Mouse (Mus musculus): ENCODE results near the gene Bpifb6. TPM values are rescaled to one million over a fixed set of nuclear protein-coding genes. Genes with fewer than 3 reads are reported as not detected.
A peak's percentile ranks its signal among the peaks of the same experiment; 100 is the strongest.

Gene Bpifb6
- not detected in 2 replicates for polyA plus RNA-seq (2016; fragmentation: Nextera tagmentation; extraction: Ambion mirVana)

DNA sequence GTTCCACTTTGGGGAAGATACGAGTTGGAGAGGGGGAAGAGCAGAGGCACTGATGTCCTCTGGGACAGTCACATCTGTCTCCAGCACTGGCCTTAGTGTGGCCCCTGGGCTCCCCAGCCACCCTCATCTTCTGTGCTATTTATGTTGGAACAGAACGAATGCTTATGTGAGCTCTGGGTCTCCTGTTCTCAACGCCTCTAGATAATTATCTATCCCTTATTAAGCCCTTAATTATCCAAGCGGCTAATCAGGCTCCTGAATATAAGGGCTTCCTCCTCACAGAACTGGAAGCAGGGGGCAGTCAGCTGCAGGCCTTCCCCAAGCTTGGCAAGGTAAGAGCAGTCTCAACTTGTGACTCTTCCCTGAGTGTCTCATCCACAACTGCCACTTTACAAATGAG lies at the start of gene Bpifb6:
Gene Bpifb6 (plus strand): TSS at position 301 of the 400 bp plus-strand sequence.
- Histone ChIP-seq H3K9ac (no peak within 1 kb of the TSS), H3K27ac (no peak within 1 kb of the TSS), H3K9me3 (no peaks in the 10 kb centered on the region), H3K36me3 (no peaks in the 10 kb centered on the region), H3K27me3 (no peaks in the 10 kb centered on the region), H3K4me1 (no peaks in the 10 kb centered on the region), H3K4me2 (replicated peaks) (no peak within 1 kb of the TSS), H3K4me3 (no peak within 1 kb of the TSS)
- WGBS = 75% methylated on average over 4 of the region's 4 CpGs
- ATAC-seq (ENCODE audit: insufficient number of reproducible peaks, insufficient read depth, low FRiP score, low TSS enrichment) = no peak

DNA sequence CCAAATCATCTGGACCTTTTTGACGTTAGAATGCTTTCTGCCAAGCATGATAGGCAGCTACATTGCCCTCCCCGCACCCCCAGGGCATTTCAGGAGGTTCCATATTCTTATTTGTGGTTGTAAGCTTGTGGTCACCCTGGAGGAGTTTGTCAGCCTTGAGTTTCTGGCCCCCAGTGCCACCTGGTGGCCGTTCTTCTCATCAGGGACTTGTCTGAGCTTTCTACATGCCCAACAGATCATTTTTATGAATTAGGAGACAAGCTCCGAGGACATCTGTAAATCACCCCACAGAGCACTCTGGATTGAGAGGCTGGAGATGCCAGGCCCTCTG lies 49.2 kb upstream of the Bpifb6 start:
- no peak for ATAC-seq (ENCODE audit: insufficient number of reproducible peaks, insufficient read depth, low FRiP score, low TSS enrichment)

GRCm38 (mm10) chr2:153853544-153853943 lies 46.6 kb upstream of the Bpifb6 start:
- Histone ChIP-seq H3K4me1 (no peaks in the 10 kb centered on the region), H3K36me3 (no peaks in the 10 kb centered on the region), H3K27me3 (no peaks in the 10 kb centered on the region), H3K27ac (no peak overlapping the region), H3K4me3 (no peak overlapping the region), H3K9me3 (no peaks in the 10 kb centered on the region), H3K9ac (no peak overlapping the region), H3K4me2 (replicated peaks) (no peak overlapping the region)
- peak; percentile 61; the same call in 1 of the 2 replicates for ATAC-seq (ENCODE audit: insufficient number of reproducible peaks, insufficient read depth, low FRiP score, low TSS enrichment)
- 15% methylated on average over 5 of the region's 5 CpGs for WGBS

More for the DNA sequence above, 49.2 kb upstream of the Bpifb6 start:
- Histone ChIP-seq H3K36me3 (no peaks in the 10 kb centered on the region), H3K27me3 (no peaks in the 10 kb centered on the region), H3K4me1 (no peaks in the 10 kb centered on the region), H3K9ac (no peak overlapping the region), H3K4me2 (replicated peaks) (no peak overlapping the region), H3K27ac (no peak overlapping the region), H3K9me3 (no peaks in the 10 kb centered on the region), H3K4me3 (no peak overlapping the region)
- 46% methylated on average over 4 of the region's 4 CpGs for WGBS

DNA sequence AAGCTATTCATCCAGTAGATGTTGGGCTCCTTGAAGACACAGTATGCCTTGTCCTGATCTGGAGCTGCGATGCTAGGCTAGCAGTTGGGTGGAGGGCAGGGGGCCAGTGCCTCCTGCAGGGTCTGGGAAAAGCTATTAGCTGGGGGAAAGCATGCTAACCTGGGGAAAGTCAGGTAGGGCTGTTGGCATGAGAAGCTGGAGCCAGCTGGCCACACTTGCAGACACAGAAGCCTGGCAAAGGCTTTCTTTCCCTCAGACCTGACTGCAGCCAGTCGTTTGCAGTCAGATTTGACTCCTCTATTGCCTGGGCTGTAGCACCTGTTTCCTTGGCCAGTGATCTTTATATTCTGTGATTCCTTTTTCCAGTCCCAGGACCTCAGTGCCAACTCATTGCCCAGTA lies 40.6 kb upstream of the Bpifb6 start:
- H3K9ac ChIP-seq = no peak overlapping the region
- no peak overlapping the region for H3K27ac ChIP-seq
- no peak overlapping the region for H3K4me2 ChIP-seq (replicated peaks)
- 58% methylated on average over 2 of the region's 2 CpGs for WGBS
- no peaks in the 10 kb centered on the region for H3K27me3 ChIP-seq
- no peaks in the 10 kb centered on the region for H3K9me3 ChIP-seq
- no peak overlapping the region for H3K4me3 ChIP-seq
- ATAC-seq (ENCODE audit: insufficient number of reproducible peaks, insufficient read depth, low FRiP score, low TSS enrichment) = no peak
- H3K36me3 ChIP-seq = no peaks in the 10 kb centered on the region
- no peaks in the 10 kb centered on the region for H3K4me1 ChIP-seq

GRCm38 (mm10) chr2:153860315-153860714 lies 39.9 kb upstream of the Bpifb6 start:
- Histone ChIP-seq H3K4me3 (no peak overlapping the region), H3K9ac (no peak overlapping the region), H3K36me3 (no peaks in the 10 kb centered on the region), H3K9me3 (no peaks in the 10 kb centered on the region), H3K27ac (no peak overlapping the region), H3K27me3 (no peaks in the 10 kb centered on the region), H3K4me1 (no peaks in the 10 kb centered on the region), H3K4me2 (replicated peaks) (no peak overlapping the region)
- 85% methylated on average over 11 of the region's 11 CpGs for WGBS
- no peak for ATAC-seq (ENCODE audit: insufficient number of reproducible peaks, insufficient read depth, low FRiP score, low TSS enrichment)

DNA sequence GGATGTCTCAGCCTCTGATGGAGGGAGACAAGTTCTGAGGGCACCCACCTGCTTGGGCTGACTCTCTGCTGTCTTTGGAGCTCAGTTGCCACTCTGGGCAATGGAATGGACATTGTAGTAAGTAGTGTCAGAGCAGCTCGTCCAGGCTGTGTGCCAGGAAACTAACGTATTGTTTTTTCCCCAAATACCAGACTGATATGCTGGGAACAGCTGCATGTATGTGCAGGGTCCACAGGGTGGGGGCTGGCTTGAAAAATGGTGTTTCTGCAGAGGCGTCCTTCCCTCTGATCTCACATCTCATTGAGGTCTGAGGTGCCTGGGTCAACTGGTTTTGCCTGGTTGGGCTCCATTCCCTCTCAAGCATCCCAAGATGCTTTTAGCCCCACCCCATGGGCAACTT lies 39.5 kb upstream of the Bpifb6 start:
- no peaks in the 10 kb centered on the region for H3K36me3 ChIP-seq
- H3K4me1 ChIP-seq = no peaks in the 10 kb centered on the region
- no peak overlapping the region for H3K9ac ChIP-seq
- no peaks in the 10 kb centered on the region for H3K9me3 ChIP-seq
- no peaks in the 10 kb centered on the region for H3K27me3 ChIP-seq
- no peak overlapping the region for H3K4me2 ChIP-seq (replicated peaks)
- whole genome bisulfite sequencing = 59% methylated on average over 3 of the region's 3 CpGs
- H3K27ac ChIP-seq = no peak overlapping the region
- ATAC-seq (ENCODE audit: insufficient number of reproducible peaks, insufficient read depth, low FRiP score, low TSS enrichment) = no peak
- no peak overlapping the region for H3K4me3 ChIP-seq

GRCm38 (mm10) chr2:153861960-153862359 lies 38.2 kb upstream of the Bpifb6 start:
- no peaks in the 10 kb centered on the region for H3K9me3 ChIP-seq
- WGBS = 74% methylated on average over 3 of the region's 3 CpGs
- H3K4me1 ChIP-seq = no peaks in the 10 kb centered on the region
- H3K9ac ChIP-seq = no peak overlapping the region
- ATAC-seq (ENCODE audit: insufficient number of reproducible peaks, insufficient read depth, low FRiP score, low TSS enrichment) = no peak
- no peak overlapping the region for H3K4me2 ChIP-seq (replicated peaks)
- H3K27me3 ChIP-seq = no peaks in the 10 kb centered on the region
- H3K36me3 ChIP-seq = no peaks in the 10 kb centered on the region
- no peak overlapping the region for H3K4me3 ChIP-seq
- H3K27ac ChIP-seq = no peak overlapping the region

DNA sequence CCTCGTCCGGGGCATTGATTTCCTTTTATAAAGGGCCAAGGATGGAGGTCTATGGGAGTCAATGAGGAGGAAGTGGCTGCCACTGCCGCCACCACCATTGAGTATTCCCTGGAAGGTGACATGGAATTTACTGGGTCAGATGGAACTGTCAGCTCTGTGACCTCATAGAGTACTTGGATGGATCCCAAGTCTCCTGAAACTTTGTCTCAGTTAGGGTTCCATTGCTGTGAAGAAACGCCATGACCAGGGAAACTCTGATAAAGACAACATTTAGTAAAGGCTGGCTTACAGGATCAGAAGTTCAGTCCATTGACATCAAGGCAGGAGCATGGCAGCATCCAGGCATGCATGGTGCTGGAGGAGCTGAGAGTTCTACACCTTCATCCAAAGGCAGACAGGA lies 29.2 kb upstream of the Bpifb6 start, which contains the start of gene Sun5:
Gene Sun5 (minus strand): TSS at position 101 of the 400 bp plus-strand sequence.
- H3K4me1 ChIP-seq = no peaks in the 10 kb centered on the region
- H3K9ac ChIP-seq = no peak within 1 kb of the TSS
- H3K4me2 ChIP-seq (replicated peaks) = no peak within 1 kb of the TSS
- no peaks in the 10 kb centered on the region for H3K36me3 ChIP-seq
- H3K9me3 ChIP-seq = no peaks in the 10 kb centered on the region
- no peaks in the 10 kb centered on the region for H3K27me3 ChIP-seq
- H3K27ac ChIP-seq = no peak within 1 kb of the TSS
- no peak within 1 kb of the TSS for H3K4me3 ChIP-seq
- 83% methylated on average over 4 of the region's 4 CpGs for WGBS
- ATAC-seq (ENCODE audit: insufficient number of reproducible peaks, insufficient read depth, low FRiP score, low TSS enrichment) = no peak

DNA sequence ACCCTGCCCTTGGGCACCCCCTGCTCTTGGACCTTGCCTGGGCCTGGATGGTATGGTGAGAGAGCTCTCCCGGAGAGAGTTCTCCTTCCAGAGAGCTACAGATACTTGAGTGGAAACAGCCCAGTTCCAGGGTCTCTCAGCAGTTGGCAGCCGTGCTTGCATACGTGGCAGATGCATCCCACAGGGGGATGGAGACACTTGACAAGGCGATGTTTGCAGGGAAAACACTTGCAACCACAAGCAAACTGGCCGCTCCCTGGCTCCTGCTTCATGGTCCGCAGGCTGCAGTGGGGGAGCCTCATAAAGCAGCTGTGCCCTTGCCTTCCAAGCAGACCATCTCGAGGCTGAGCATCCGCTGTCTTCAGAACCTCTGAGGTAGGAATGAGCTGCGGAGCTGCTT lies 25.4 kb upstream of the Bpifb6 start, which contains the start of gene Bpifb2:
Gene Bpifb2 (plus strand): TSS at position 301 of the 400 bp plus-strand sequence.
- Histone ChIP-seq H3K4me2 (replicated peaks) (no peak within 1 kb of the TSS), H3K36me3 (no peaks in the 10 kb centered on the region), H3K4me3 (no peak within 1 kb of the TSS), H3K9me3 (no peaks in the 10 kb centered on the region), H3K27me3 (no peaks in the 10 kb centered on the region), H3K9ac (no peak within 1 kb of the TSS), H3K27ac (no peak within 1 kb of the TSS), H3K4me1 (no peaks in the 10 kb centered on the region)
- WGBS = 75% methylated on average over 9 of the region's 9 CpGs
- ATAC-seq (ENCODE audit: insufficient number of reproducible peaks, insufficient read depth, low FRiP score, low TSS enrichment) = no peak

DNA sequence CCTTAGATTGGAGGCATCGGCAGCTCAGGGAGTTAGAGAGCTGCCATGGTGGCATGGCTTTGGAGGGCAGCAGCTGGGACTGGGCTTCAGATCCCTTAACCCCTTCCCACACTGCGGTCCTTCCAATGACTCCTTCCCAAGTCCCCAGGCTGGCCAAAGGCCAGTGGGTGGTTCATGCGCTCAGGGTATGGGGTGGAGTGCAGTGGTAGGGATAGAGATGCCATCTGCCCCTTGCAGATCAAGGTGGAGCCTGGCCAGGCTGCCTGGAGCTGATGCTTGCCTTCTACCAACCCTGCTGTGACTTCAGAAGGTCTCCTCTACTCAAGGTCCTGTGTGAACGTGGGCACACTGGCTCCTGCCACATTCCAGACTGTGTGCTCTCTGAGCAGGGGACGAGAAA lies 1.1 kb upstream of the Bpifb6 start:
- H3K4me1 ChIP-seq = no peaks in the 10 kb centered on the region
- no peak overlapping the region for H3K27ac ChIP-seq
- no peaks in the 10 kb centered on the region for H3K9me3 ChIP-seq
- 91% methylated on average over 5 of the region's 5 CpGs for WGBS
- H3K9ac ChIP-seq = no peak overlapping the region
- no peaks in the 10 kb centered on the region for H3K27me3 ChIP-seq
- no peak overlapping the region for H3K4me2 ChIP-seq (replicated peaks)
- ATAC-seq (ENCODE audit: insufficient number of reproducible peaks, insufficient read depth, low FRiP score, low TSS enrichment) = no peak
- no peak overlapping the region for H3K4me3 ChIP-seq
- H3K36me3 ChIP-seq = no peaks in the 10 kb centered on the region

GRCm38 (mm10) chr2:153902726-153903125 lies 2.5 kb downstream of the Bpifb6 start:
- Histone ChIP-seq H3K9me3 (no peaks in the 10 kb centered on the region), H3K27me3 (no peaks in the 10 kb centered on the region; the same call in 1 of the 2 replicates), H3K9ac (no peak overlapping the region), H3K27ac (no peak overlapping the region), H3K36me3 (no peaks in the 10 kb centered on the region), H3K4me2 (replicated peaks) (no peak overlapping the region), H3K4me1 (no peaks in the 10 kb centered on the region), H3K4me3 (no peak overlapping the region)
- 78% methylated on average over 6 of the region's 6 CpGs for WGBS
- ATAC-seq (ENCODE audit: insufficient number of reproducible peaks, insufficient read depth, low FRiP score, low TSS enrichment) = no peak

DNA sequence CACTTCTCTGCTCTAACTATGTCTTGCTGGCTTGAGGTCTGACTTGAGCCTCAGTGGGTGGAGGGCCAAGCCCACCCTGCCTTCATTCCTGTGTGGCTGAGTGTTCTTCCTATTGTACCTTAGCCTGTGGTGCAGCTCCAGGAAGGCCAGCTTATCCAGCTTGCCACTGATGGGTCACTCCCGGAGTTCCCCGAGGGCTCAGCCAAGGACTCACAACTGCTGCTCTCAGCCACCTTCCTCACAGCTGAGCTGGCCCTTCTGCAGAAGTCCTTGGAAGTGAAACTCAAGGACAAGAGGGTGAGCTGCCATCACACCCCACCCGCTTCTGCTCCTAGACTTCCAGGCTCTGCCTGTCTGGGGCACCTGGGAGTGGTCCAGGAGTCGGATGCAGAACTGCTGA lies 6.4 kb downstream of the Bpifb6 start:
- no peak for ATAC-seq (ENCODE audit: insufficient number of reproducible peaks, insufficient read depth, low FRiP score, low TSS enrichment)
- Histone ChIP-seq H3K4me3 (no peak overlapping the region), H3K4me2 (replicated peaks) (no peak overlapping the region), H3K27ac (no peak overlapping the region), H3K9ac (no peak overlapping the region), H3K9me3 (no peaks in the 10 kb centered on the region), H3K36me3 (no peaks in the 10 kb centered on the region), H3K4me1 (no peaks in the 10 kb centered on the region), H3K27me3 (no peaks in the 10 kb centered on the region; the same call in 1 of the 2 replicates)
- WGBS = 91% methylated on average over 4 of the region's 4 CpGs

GRCm38 (mm10) chr2:153914151-153914550 lies 14.0 kb downstream of the Bpifb6 start:
- no peak for ATAC-seq (ENCODE audit: insufficient number of reproducible peaks, insufficient read depth, low FRiP score, low TSS enrichment)
- WGBS = 71% methylated on average over 5 of the region's 5 CpGs

More at GRCm38 (mm10) chr2:153914151-153914550, 14.0 kb downstream of the Bpifb6 start:
- no peak overlapping the region for H3K27ac ChIP-seq
- no peaks in the 10 kb centered on the region for H3K4me1 ChIP-seq
- no peak overlapping the region for H3K4me2 ChIP-seq (replicated peaks)
- no peaks in the 10 kb centered on the region for H3K36me3 ChIP-seq
- H3K9me3 ChIP-seq = no peaks in the 10 kb centered on the region
- no peak overlapping the region for H3K4me3 ChIP-seq
- no peaks in the 10 kb centered on the region for H3K27me3 ChIP-seq
- H3K9ac ChIP-seq = no peak overlapping the region

All from embryonic facial prominence, embryonic 12.5 days (tissue).